Mouse (Mus musculus): Measurements from ENCODE around the gene Fam198b. TPM values are rescaled to one million over a fixed set of nuclear protein-coding genes. Genes with fewer than 3 reads are reported as not detected.

The Fam198b gene
- polyA plus RNA-seq, 1 experiment from 2014 or later: 17.2 TPM

DNA sequence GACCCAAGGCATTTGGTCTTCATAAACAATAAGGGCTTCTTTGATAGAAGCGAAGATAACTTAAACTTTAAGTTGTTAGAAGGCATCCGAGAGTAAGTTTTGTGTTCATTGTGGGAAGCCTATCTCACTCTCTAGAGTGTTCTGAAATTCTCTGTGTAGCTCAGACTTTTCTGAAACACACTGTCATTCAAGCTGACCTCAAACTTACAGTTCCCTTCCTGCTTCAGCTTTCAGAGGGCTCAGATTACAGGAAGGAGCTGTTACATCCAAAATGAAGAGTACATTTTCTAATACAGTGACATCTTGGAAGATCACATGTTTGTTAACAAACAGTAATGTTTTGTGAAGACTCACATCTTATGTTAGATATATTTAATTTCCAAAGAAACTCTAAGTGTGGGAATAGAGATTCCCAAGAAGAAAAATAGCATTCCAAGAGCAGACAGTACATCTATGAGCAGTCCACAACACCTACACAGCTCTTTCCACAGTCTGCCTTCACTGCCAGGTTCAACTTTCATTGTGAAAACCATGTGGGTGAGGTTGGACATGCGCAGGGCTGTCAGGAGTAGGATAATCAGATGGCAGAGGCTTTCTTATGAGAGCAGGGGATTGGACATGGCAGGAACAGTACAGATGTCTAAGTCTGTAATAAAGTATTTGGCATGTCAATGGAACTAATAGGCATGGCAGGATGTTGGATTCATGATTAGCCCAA lies 52.6 kb downstream of the Fam198b start:
- H3K27me3 ChIP-seq (replicated peaks; ENCODE audit: control insufficient read depth, insufficient read depth, low read length): no peaks in the 10 kb centered on the region
- H3K27ac ChIP-seq (ENCODE audit: low read depth, low read length): no peak overlapping the region
- no peak overlapping the region for H3K4me2 ChIP-seq (replicated peaks; ENCODE audit: low read depth)
- H3K4me1 ChIP-seq (replicated peaks; ENCODE audit: control insufficient read depth, insufficient read depth, low read length): no peaks in the 10 kb centered on the region; the same call in 1 of the 2 replicates
- no peak for ATAC-seq
- H3K4me3 ChIP-seq (ENCODE audit: low read depth, low read length): no peak overlapping the region
- no peaks in the 10 kb centered on the region for H3K9me3 ChIP-seq (ENCODE audit: control insufficient read depth)
- no peaks in the 10 kb centered on the region; the same call in 1 of the 2 replicates for H3K36me3 ChIP-seq (ENCODE audit: control insufficient read depth, insufficient read depth)
- no peak overlapping the region for H3K9ac ChIP-seq (ENCODE audit: low read depth, low read length)
- no peak for TF ChIP-seq CTCF (IDR thresholded peaks at IDR 0.05; ENCODE audit: low read depth)
- WGBS: 85% methylated on average over 3 of the region's 3 CpGs

- H3K4me2 ChIP-seq (replicated peaks; ENCODE audit: low read depth): no peak overlapping the region
- 73% methylated on average over 1 of the region's 1 CpGs for WGBS
- no peaks in the 10 kb centered on the region for H3K36me3 ChIP-seq (ENCODE audit: control insufficient read depth, insufficient read depth)
- H3K27me3 ChIP-seq (replicated peaks; ENCODE audit: control insufficient read depth, insufficient read depth, low read length): no peaks in the 10 kb centered on the region
- H3K9ac ChIP-seq (ENCODE audit: low read depth, low read length): no peak overlapping the region
- no peaks in the 10 kb centered on the region for H3K9me3 ChIP-seq (ENCODE audit: control insufficient read depth)
- H3K27ac ChIP-seq (ENCODE audit: low read depth, low read length): no peak overlapping the region
- H3K4me1 ChIP-seq (replicated peaks; ENCODE audit: control insufficient read depth, insufficient read depth, low read length): no peaks in the 10 kb centered on the region
- H3K4me3 ChIP-seq (ENCODE audit: low read depth, low read length): no peak overlapping the region
- no peak for TF ChIP-seq CTCF (IDR thresholded peaks at IDR 0.05; ENCODE audit: low read depth)
- ATAC-seq: no peak
Observed at GRCm38 (mm10) chr3:79947736-79948135, 63.4 kb downstream of the Fam198b start.

DNA sequence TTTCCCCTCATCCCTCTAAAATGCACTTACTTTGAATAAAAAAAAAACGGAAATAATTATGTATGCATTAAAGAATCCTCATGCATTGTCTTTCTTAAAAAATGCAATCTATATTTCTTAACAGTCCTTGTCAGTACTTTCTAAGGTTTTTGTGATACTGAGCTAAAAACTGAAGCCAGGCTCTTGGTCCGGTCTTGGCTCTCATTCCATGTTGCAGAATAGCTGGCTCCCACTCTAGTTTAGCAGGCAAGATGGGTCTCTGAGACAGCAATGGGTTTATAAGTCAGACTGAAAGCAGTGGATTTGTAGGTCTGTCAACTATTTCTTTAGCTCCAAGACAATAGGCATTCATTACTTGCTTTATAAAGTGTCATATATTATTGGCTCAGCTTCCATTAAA lies 63.8 kb downstream of the Fam198b start:
- ATAC-seq: no peak
- Histone ChIP-seq H3K27me3 (replicated peaks; ENCODE audit: control insufficient read depth, insufficient read depth, low read length) (no peaks in the 10 kb centered on the region), H3K4me3 (ENCODE audit: low read depth, low read length) (no peak overlapping the region), H3K36me3 (ENCODE audit: control insufficient read depth, insufficient read depth) (no peaks in the 10 kb centered on the region), H3K27ac (ENCODE audit: low read depth, low read length) (no peak overlapping the region), H3K4me1 (replicated peaks; ENCODE audit: control insufficient read depth, insufficient read depth, low read length) (no peaks in the 10 kb centered on the region), H3K9me3 (ENCODE audit: control insufficient read depth) (no peaks in the 10 kb centered on the region), H3K9ac (ENCODE audit: low read depth, low read length) (no peak overlapping the region), H3K4me2 (replicated peaks; ENCODE audit: low read depth) (no peak overlapping the region)
- WGBS: 78% methylated on average over 2 of the region's 2 CpGs
- no peak for TF ChIP-seq CTCF (IDR thresholded peaks at IDR 0.05; ENCODE audit: low read depth)

DNA sequence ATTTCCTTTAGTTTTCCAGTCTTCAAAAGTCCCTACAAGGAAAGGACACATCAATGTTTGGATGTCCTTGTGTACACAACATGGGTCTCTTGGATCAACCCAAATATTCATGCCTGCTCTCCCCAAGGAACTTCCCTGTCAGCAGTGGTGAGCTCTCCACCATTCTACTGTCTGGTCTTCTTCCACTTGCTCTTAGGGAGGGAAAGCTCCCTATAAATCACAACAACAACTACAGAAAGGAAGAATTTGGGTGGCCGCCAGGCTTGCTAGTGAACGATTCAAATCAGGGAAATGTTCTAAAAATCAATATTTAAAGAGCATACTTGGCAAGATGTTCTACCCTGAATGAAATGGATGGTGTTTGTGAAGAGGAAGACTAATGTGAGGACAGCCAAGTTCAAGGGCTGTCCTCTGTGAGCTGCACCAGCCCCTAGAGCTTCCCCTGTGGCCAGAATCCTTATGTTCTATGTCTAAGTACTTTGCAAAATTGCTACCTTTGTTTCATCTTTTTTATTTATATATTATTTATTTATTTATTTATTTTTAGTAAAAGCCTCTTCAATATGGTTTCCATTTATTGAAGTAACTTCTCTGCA lies 68.9 kb downstream of the Fam198b start:
- no peaks in the 10 kb centered on the region for H3K4me1 ChIP-seq (replicated peaks; ENCODE audit: control insufficient read depth, insufficient read depth, low read length)
- TF ChIP-seq CTCF (IDR thresholded peaks at IDR 0.05; ENCODE audit: low read depth): no peak
- no peak for ATAC-seq
- H3K9me3 ChIP-seq (ENCODE audit: control insufficient read depth): no peaks in the 10 kb centered on the region
- H3K9ac ChIP-seq (ENCODE audit: low read depth, low read length): no peak overlapping the region
- no peaks in the 10 kb centered on the region for H3K36me3 ChIP-seq (ENCODE audit: control insufficient read depth, insufficient read depth)
- no peaks in the 10 kb centered on the region for H3K27me3 ChIP-seq (replicated peaks; ENCODE audit: control insufficient read depth, insufficient read depth, low read length)
- H3K4me2 ChIP-seq (replicated peaks; ENCODE audit: low read depth): no peak overlapping the region
- H3K27ac ChIP-seq (ENCODE audit: low read depth, low read length): no peak overlapping the region
- WGBS: 48% methylated on average over 2 of the region's 2 CpGs
- no peak overlapping the region for H3K4me3 ChIP-seq (ENCODE audit: low read depth, low read length)

DNA sequence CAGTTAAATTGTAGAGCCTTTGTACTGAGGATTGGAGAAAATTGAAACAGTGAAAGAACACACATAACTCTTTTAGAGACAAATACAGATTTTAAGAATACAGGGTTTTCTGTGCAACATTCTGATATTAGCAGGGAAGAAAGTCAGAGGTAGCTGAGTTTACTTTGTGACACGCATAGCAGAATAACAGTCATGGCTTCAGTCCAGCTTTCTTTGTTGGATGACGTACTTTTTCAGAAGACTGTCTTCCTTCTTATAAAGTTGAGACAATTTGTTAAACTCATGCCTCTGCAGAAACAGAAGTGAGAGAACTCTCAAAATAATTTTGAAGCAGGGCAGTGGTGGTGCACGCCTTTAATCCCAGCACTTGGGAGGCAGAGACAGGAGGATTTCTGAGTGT lies 70.9 kb downstream of the Fam198b start:
- no peaks in the 10 kb centered on the region for H3K4me1 ChIP-seq (replicated peaks; ENCODE audit: control insufficient read depth, insufficient read depth, low read length)
- no peak overlapping the region for H3K4me3 ChIP-seq (ENCODE audit: low read depth, low read length)
- H3K36me3 ChIP-seq (ENCODE audit: control insufficient read depth, insufficient read depth): no peaks in the 10 kb centered on the region
- no peak for TF ChIP-seq CTCF (IDR thresholded peaks at IDR 0.05; ENCODE audit: low read depth)
- no peaks in the 10 kb centered on the region for H3K27me3 ChIP-seq (replicated peaks; ENCODE audit: control insufficient read depth, insufficient read depth, low read length)
- no peaks in the 10 kb centered on the region for H3K9me3 ChIP-seq (ENCODE audit: control insufficient read depth)
- no peak overlapping the region for H3K9ac ChIP-seq (ENCODE audit: low read depth, low read length)
- no peak for ATAC-seq
- WGBS: 72% methylated on average over 3 of the region's 3 CpGs
- no peak overlapping the region for H3K27ac ChIP-seq (ENCODE audit: low read depth, low read length)
- H3K4me2 ChIP-seq (replicated peaks; ENCODE audit: low read depth): no peak overlapping the region

- Histone ChIP-seq H3K9ac (ENCODE audit: low read depth, low read length) (no peak overlapping the region), H3K27me3 (replicated peaks; ENCODE audit: control insufficient read depth, insufficient read depth, low read length) (no peaks in the 10 kb centered on the region), H3K36me3 (ENCODE audit: control insufficient read depth, insufficient read depth) (no peaks in the 10 kb centered on the region), H3K4me1 (replicated peaks; ENCODE audit: control insufficient read depth, insufficient read depth, low read length) (no peaks in the 10 kb centered on the region), H3K4me3 (ENCODE audit: low read depth, low read length) (no peak overlapping the region), H3K9me3 (ENCODE audit: control insufficient read depth) (no peaks in the 10 kb centered on the region), H3K27ac (ENCODE audit: low read depth, low read length) (no peak overlapping the region), H3K4me2 (replicated peaks; ENCODE audit: low read depth) (no peak overlapping the region)
- TF ChIP-seq CTCF (IDR thresholded peaks at IDR 0.05; ENCODE audit: low read depth): no peak
- no peak for ATAC-seq
Observed at GRCm38 (mm10) chr3:79956792-79957191, 72.5 kb downstream of the Fam198b start.

Measured in intestine, postnatal 0 days (tissue).